Mouse (Mus musculus) forebrain, embryonic 12.5 days (tissue): ENCODE measurements around the gene Ulk1. TPM values are rescaled to one million over a fixed set of nuclear protein-coding genes. Genes with fewer than 3 reads are reported as not detected.
"Not testable (repeated sequence)": the region's sequence is repeated elsewhere in the genome, so short reads cannot be mapped to it uniquely, and the experiment has no call there.

Experiments used
- ATAC-seq: fragments of 200-750 bp; cut with Nextera tagmentation; 2 replicates; pipeline ENCODE4 v1.8.0; 2017; ENCODE audit warnings: moderate TSS enrichment; ENCODE audit not compliant: low FRiP score
- H3K27ac ChIP-seq: fragments of 300-500 bp; sonication (generic); 2 replicates; pipeline ENCODE4 v1.5.1; 2016; ENCODE audit warnings: mild to moderate bottlenecking
- H3K27me3 ChIP-seq: fragments of 300-500 bp; sonication (generic); 2 replicates; pipeline ENCODE4 v1.6.1; 2016; ENCODE audit warnings: mild to moderate bottlenecking
- H3K36me3 ChIP-seq: fragments of 300-500 bp; sonication (generic); replicated peaks from 2 replicates; pipeline ENCODE4 v1.6.1; 2016; ENCODE audit warnings: mild to moderate bottlenecking
- H3K4me1 ChIP-seq: fragments of 300-500 bp; sonication (generic); 2 replicates; pipeline ENCODE4 v1.6.1; 2016
- H3K4me2 ChIP-seq: fragments of 300-500 bp; sonication (generic); 2 replicates; pipeline ENCODE4 v1.6.1; 2016; ENCODE audit warnings: mild to moderate bottlenecking, moderate library complexity
- H3K4me3 ChIP-seq: fragments of 300-500 bp; sonication (generic); replicated peaks from 2 replicates; pipeline ENCODE4 v1.5.1; 2016; ENCODE audit warnings: mild to moderate bottlenecking
- H3K9ac ChIP-seq: fragments of 300-500 bp; sonication (generic); 2 replicates; pipeline ENCODE4 v1.6.1; 2016; ENCODE audit warnings: mild to moderate bottlenecking
- H3K9me3 ChIP-seq: fragments of 300-500 bp; sonication (generic); 2 replicates; pipeline ENCODE4 v1.6.1; 2016
- WGBS: fragments of 180-500 bp; shearing (Covaris S2); methylation state at CpG from one replicate; pipeline ENCODE4 v1.1.7; 2016; 5-methylcytosine and 5-hydroxymethylcytosine counted together
- polyA plus RNA-seq: library from polyadenylated mRNA; unstranded; fragments of >200 nt; fragmentation: Nextera tagmentation; extraction: Ambion mirVana; gene quantifications from 2 replicates; pipeline ENCODE4 v1.2.1, GENCODE M21; 2016

The Ulk1 gene
- polyA plus RNA-seq, 1 experiment from 2014 or later, result 33.8 TPM

DNA sequence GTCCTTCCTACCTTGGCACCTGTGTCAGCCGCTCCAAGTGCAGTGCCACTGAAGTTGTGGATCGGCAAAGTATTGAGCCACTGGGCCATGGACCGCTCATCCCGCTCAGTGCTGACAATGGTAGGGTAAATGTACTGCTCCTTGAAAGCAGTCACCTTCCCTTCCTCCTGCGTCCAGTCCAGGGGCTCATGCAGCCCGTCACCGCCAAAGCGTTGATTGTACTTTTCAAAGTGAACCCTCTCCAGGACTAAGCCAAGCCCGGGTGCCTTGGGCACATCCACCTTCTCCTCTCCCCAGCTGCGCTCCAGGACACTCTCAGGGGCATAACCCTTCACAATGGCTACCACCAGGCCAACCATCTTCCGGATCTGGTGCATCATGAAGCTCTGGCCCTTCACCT, 35.4 kb downstream of the Ulk1 start:
- Histone ChIP-seq H3K27ac (no peak overlapping the region), H3K9ac (no peak overlapping the region), H3K4me1 (peaks cover 11% of the 10 kb centered on the region), H3K27me3 (no peaks in the 10 kb centered on the region), H3K4me3 (no peak overlapping the region), H3K4me2 (no peak overlapping the region), H3K36me3 (peaks cover 48% of the 10 kb centered on the region), H3K9me3 (no peaks in the 10 kb centered on the region)
- no peak for ATAC-seq
- 93% methylated on average over 11 of the region's 11 CpGs for WGBS

- not testable (repeated sequence) for H3K27me3 ChIP-seq, H3K9me3 ChIP-seq, H3K4me3 ChIP-seq, H3K9ac ChIP-seq, H3K27ac ChIP-seq, H3K4me2 ChIP-seq, ATAC-seq
- WGBS, result 93% methylated on average over 10 of the region's 10 CpGs
- Histone ChIP-seq H3K36me3 (peaks cover 44% of the 10 kb centered on the region), H3K4me1 (peaks cover 14% of the 10 kb centered on the region)
Measured at GRCm38 (mm10) chr5:110772945-110773344, 37.0 kb downstream of the Ulk1 start.

DNA sequence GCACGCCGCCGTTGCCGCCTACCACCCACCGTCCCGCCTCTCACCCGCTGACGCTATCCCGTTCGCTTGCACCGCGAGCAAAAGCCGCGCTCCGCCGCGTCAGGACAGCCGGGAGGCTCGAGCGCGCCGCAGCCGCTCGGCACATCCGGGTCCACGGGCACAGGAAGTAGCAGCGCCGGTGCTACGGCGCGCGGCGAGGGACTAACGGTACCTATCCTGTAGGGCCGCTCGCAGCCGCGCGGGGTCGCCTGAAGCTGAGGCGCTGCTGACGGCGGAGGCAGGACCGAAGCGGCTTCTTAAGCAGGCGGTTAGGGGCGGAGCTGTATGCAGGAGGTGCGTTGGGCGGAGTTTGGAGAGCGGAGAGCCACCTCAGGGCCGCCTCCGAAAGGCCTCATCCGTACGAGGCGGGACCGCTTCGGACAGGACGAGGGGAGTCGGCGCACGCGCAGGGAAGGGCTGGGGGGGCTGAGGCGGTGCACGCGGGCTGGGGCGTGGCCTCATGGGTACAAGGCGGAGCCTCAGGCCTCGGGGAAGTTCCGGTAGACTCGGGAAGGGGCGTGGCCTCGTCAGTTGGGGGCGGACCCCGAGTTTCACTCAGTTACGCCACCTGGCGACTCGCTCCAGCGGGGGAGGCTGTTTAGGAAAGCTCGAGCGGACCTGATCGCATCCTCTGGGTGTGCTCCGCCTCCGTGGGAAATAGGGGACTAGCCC, 39.3 kb downstream of the Ulk1 start, which contains the start of gene Ep400:
Ep400 (minus strand) TSS at position 270 of the 711 bp plus-strand sequence.
- under 1% methylated on average over 83 of the region's 83 CpGs for WGBS
- Histone ChIP-seq H3K4me3 (peak within 1 kb of the TSS; percentile 74), H3K9ac (peak within 1 kb of the TSS; percentile 87), H3K27me3 (no peaks in the 10 kb centered on the region), H3K27ac (peak within 1 kb of the TSS; percentile 96), H3K36me3 (peaks cover 26% of the 10 kb centered on the region), H3K4me1 (peaks cover 14% of the 10 kb centered on the region), H3K4me2 (peak within 1 kb of the TSS; percentile 86), H3K9me3 (no peaks in the 10 kb centered on the region)
- ATAC-seq, result peak; percentile 98

DNA sequence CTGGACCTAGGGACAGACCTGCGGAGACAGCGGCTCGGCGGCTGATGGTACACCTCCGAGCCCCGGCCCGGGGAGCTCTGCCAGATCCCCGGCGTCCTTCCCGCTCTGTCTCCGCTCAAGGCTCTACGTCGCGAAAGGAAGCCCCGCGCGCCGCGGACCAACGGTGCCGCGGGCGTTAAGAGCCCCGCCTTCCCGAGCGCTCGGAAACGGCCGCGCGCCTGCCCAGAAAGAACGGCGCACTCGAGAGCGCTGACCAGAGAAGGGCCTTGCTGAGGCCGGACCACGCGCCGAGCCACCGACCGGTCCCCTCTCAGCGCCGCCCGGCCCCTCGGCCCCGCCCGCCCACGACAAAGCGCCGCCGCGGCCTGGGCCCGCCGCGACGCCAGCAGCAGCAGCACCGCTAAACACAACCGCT, 39.9 kb downstream of the Ulk1 start:
- Histone ChIP-seq H3K4me2 (peak overlapping the region; percentile 86), H3K9me3 (no peaks in the 10 kb centered on the region), H3K36me3 (peaks cover 21% of the 10 kb centered on the region), H3K27ac (peak overlapping the region; percentile 96), H3K4me3 (peak overlapping the region; percentile 74), H3K27me3 (no peaks in the 10 kb centered on the region), H3K4me1 (peaks cover 14% of the 10 kb centered on the region), H3K9ac (peak overlapping the region; percentile 87)
- WGBS, result 0% methylated on average over 50 of the region's 58 CpGs
- ATAC-seq, result no peak; the same call in 1 of the 2 replicates

GRCm38 (mm10) chr5:110769272-110769671, 40.6 kb downstream of the Ulk1 start:
- H3K9me3 ChIP-seq, result no peaks in the 10 kb centered on the region
- no peak for ATAC-seq
- peak overlapping the region; percentile 74 for H3K4me3 ChIP-seq
- peak overlapping the region; percentile 87 for H3K9ac ChIP-seq
- WGBS, result 61% methylated on average over 4 of the region's 4 CpGs
- H3K27ac ChIP-seq, result no peak overlapping the region
- H3K36me3 ChIP-seq, result peaks cover 13% of the 10 kb centered on the region
- H3K4me1 ChIP-seq, result peaks cover 14% of the 10 kb centered on the region
- no peaks in the 10 kb centered on the region for H3K27me3 ChIP-seq
- peak overlapping the region; percentile 86 for H3K4me2 ChIP-seq

DNA sequence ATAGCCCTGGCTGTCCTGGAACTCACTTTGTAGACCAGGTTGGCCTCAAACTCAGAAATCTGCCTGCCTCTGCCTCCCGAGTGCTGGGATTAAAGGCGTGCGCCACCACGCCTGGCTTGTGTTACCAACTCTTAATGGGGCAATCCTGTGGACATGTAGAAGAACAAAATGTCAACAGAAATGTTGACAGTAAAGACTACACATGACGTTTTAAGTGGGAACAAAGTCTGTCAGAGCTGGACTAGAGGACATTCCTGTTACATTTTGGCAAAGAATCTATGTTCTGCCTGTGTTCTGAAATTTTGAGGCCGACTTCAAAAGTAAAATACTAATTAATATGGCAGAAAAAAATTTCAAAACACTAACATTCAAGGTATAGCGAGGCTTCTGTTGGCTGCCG, 46.0 kb downstream of the Ulk1 start:
- 96% methylated on average over 8 of the region's 8 CpGs for WGBS
- peaks cover 6% of the 10 kb centered on the region for H3K4me1 ChIP-seq
- H3K27me3 ChIP-seq, result no peaks in the 10 kb centered on the region
- no peak overlapping the region for H3K4me2 ChIP-seq
- H3K9me3 ChIP-seq, result no peaks in the 10 kb centered on the region
- no peak overlapping the region for H3K4me3 ChIP-seq
- H3K27ac ChIP-seq, result no peak overlapping the region
- ATAC-seq, result no peak
- peaks cover 3% of the 10 kb centered on the region; the same call in 1 of the 2 replicates for H3K36me3 ChIP-seq
- H3K9ac ChIP-seq, result no peak overlapping the region

DNA sequence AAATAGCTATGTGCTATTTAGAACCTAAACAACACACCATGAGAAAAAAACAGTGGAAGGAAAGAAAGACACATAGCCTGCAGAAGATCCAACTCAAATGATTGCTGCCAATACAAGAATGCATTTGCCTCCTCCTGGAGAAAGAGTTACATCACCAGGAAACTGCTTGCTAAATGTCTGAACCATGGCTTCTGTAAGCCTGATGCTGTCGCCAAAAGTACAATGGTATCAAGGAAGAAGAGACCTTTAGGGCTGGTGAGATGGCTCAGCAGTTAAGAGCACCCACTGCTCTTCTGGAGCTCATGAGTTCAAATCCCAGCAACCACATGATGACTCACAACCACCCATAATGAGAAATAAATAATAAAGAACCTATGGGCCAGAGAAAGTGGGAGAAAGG, 64.9 kb downstream of the Ulk1 start:
- Histone ChIP-seq H3K9ac (no peak overlapping the region), H3K9me3 (no peaks in the 10 kb centered on the region), H3K4me1 (no peaks in the 10 kb centered on the region), H3K27me3 (no peaks in the 10 kb centered on the region), H3K4me3 (no peak overlapping the region), H3K36me3 (peaks cover 10% of the 10 kb centered on the region), H3K27ac (no peak overlapping the region), H3K4me2 (no peak overlapping the region)
- no peak for ATAC-seq
- WGBS, result 78% methylated on average over 1 of the region's 1 CpGs

DNA sequence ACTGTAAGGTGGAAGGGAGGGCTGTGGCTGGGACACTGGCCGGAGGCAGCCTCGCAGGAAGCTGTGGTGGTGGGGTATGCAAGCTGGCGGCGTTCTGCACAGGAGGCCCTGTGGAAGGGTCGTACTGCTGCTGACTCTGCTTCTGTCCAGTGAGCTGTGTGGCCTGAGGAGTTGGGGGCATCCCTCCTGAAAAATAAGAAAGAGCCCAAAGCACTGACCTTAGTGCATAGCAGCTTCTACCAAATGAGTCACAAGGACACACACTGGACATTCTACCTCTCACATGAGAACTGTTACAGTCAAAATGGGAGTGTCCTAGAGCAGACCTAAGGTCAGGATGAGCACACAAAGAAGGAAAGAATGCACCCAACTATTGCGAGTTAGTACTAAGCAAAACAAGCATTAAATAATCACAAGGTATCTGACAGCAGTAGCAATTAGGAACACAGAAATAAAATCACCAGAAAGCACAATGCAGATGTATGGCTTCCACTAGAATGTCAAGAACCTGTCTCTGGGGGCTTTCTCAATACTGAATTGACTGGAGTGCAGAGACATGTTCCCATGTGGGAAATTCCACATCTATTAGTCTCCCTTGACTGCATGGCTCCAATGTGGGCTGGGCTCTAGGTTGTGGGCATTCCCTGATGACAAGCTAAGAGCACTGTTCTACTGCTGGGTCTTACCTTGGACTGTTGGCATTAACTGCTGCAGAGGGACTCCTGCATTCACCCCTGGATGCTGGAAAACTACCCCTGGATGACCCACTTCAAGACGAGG, 70.2 kb downstream of the Ulk1 start:
- H3K9ac ChIP-seq, result no peak overlapping the region
- no peak overlapping the region for H3K27ac ChIP-seq
- peaks cover 47% of the 10 kb centered on the region for H3K36me3 ChIP-seq
- H3K4me1 ChIP-seq, result no peaks in the 10 kb centered on the region
- H3K27me3 ChIP-seq, result no peaks in the 10 kb centered on the region
- 93% methylated on average over 7 of the region's 7 CpGs for WGBS
- H3K9me3 ChIP-seq, result no peaks in the 10 kb centered on the region
- no peak overlapping the region for H3K4me2 ChIP-seq
- ATAC-seq, result no peak
- H3K4me3 ChIP-seq, result no peak overlapping the region

- 88% methylated on average over 1 of the region's 1 CpGs for WGBS
- peaks cover 76% of the 10 kb centered on the region for H3K36me3 ChIP-seq
- ATAC-seq, result no peak
- no peak overlapping the region for H3K4me2 ChIP-seq
- no peak overlapping the region for H3K27ac ChIP-seq
- no peaks in the 10 kb centered on the region for H3K9me3 ChIP-seq
- no peaks in the 10 kb centered on the region for H3K4me1 ChIP-seq
- no peaks in the 10 kb centered on the region for H3K27me3 ChIP-seq
- no peak overlapping the region for H3K9ac ChIP-seq
- no peak overlapping the region for H3K4me3 ChIP-seq
Measured at GRCm38 (mm10) chr5:110735606-110736005, 74.3 kb downstream of the Ulk1 start.

Other genes with a start within 250 kb of the Ulk1 start
- 58.3 and 61.1 TPM in 2 replicates for gene Noc4l, start 156.7 kb downstream of the Ulk1 start, polyA plus RNA-seq
- gene Ddx51, start 156.6 kb downstream of the Ulk1 start, polyA plus RNA-seq, result 31.7 and 33.8 TPM in 2 replicates
- gene Ep400, start 39.4 kb downstream of the Ulk1 start, polyA plus RNA-seq, result 70.3 and 70.9 TPM in 2 replicates
- gene Pus1, start 29.4 kb downstream of the Ulk1 start, polyA plus RNA-seq, result 28.8 and 30.1 TPM in 2 replicates
- gene Hscb, start 29.7 kb upstream of the Ulk1 start, polyA plus RNA-seq, result 19.4 and 20.6 TPM in 2 replicates
- gene Chek2, start 29.9 kb upstream of the Ulk1 start, polyA plus RNA-seq, result 29.2 and 34.5 TPM in 2 replicates
- 22.5 and 23.1 TPM in 2 replicates for gene Ttc28, start 69.7 kb upstream of the Ulk1 start, polyA plus RNA-seq